Mouse (Mus musculus) limb, embryonic 10.5 days (tissue): Measurements from ENCODE around the gene Ptprt. TPM values are rescaled to one million over a fixed set of nuclear protein-coding genes. Genes with fewer than 3 reads are reported as not detected.

Source experiments
- DNase-seq: peaks from one replicate; pipeline ENCODE4 v3.0.0-alpha.2; 2017; ENCODE audit warnings: low spot score
- H3K27ac ChIP-seq: fragments of 300-500 bp; sonication (generic); 2 replicates; pipeline ENCODE4 v1.5.1; 2016; ENCODE audit warnings: mild to moderate bottlenecking
- H3K27me3 ChIP-seq: fragments of 300-500 bp; sonication (generic); 2 replicates; pipeline ENCODE4 v1.6.1; 2016; ENCODE audit warnings: low read depth, mild to moderate bottlenecking; ENCODE audit not compliant: poor library complexity, severe bottlenecking
- H3K36me3 ChIP-seq: fragments of 300-500 bp; sonication (generic); 2 replicates; pipeline ENCODE4 v1.6.1; 2016; ENCODE audit warnings: mild to moderate bottlenecking, moderate library complexity
- H3K4me1 ChIP-seq: fragments of 300-500 bp; sonication (generic); 2 replicates; pipeline ENCODE4 v1.6.1; 2016
- H3K4me3 ChIP-seq: fragments of 300-500 bp; sonication (generic); 2 replicates; pipeline ENCODE4 v1.5.1; 2016; ENCODE audit warnings: mild to moderate bottlenecking, moderate library complexity
- H3K9me3 ChIP-seq: fragments of 300-500 bp; sonication (generic); replicated peaks from 2 replicates; pipeline ENCODE4 v1.6.1; 2016; ENCODE audit warnings: mild to moderate bottlenecking
- WGBS: fragments of 180-500 bp; shearing (Covaris S2); methylation state at CpG from one replicate; pipeline ENCODE4 v1.1.7; 2016; 5-methylcytosine and 5-hydroxymethylcytosine counted together
- polyA plus RNA-seq: library from polyadenylated mRNA; unstranded; fragments of >200 nt; fragmentation: Nextera tagmentation; extraction: Ambion mirVana; gene quantifications from 2 replicates; pipeline ENCODE4 v1.2.1, GENCODE M21; 2016

Gene Ptprt
- polyA plus RNA-seq, 1 experiment from 2014 or later = 1.0 TPM

GRCm38 (mm10) chr2:162118041-162118440 lies 542.9 kb downstream of the Ptprt start:
- Histone ChIP-seq H3K27ac (no peak overlapping the region), H3K9me3 (no peaks in the 10 kb centered on the region), H3K36me3 (no peaks in the 10 kb centered on the region), H3K4me1 (no peaks in the 10 kb centered on the region), H3K27me3 (no peaks in the 10 kb centered on the region), H3K4me3 (no peak overlapping the region)
- 87% methylated on average over 2 of the region's 2 CpGs for WGBS
- no peak for DNase-seq

DNA sequence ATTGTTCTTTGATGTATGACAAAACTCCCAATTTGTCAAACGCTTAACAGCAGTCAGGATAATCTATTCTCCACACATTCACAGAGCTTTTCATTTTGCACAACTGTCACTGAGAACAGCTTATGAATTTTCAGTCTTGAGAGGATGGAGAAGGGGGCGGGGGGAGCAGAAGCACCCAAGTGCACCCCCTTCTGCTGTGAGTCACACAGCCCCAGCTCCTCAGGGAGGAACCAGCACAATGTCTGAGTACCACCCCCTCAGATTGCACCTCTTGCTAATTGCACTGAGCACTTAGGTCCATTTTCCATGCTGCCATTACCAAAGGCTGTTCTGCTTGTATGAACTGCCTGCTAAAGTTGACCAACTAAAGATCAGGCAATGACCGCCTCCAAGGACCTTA lies 578.6 kb downstream of the Ptprt start:
- H3K27ac ChIP-seq = no peak overlapping the region
- 86% methylated on average over 3 of the region's 3 CpGs for whole genome bisulfite sequencing
- 0 out of 2 replicates have a peak, but pooled peaks cover 3% of the 10 kb centered on the region for H3K4me1 ChIP-seq
- no peaks in the 10 kb centered on the region for H3K9me3 ChIP-seq
- no peaks in the 10 kb centered on the region for H3K36me3 ChIP-seq
- H3K27me3 ChIP-seq = no peaks in the 10 kb centered on the region
- no peak for DNase-seq
- no peak overlapping the region for H3K4me3 ChIP-seq

DNA sequence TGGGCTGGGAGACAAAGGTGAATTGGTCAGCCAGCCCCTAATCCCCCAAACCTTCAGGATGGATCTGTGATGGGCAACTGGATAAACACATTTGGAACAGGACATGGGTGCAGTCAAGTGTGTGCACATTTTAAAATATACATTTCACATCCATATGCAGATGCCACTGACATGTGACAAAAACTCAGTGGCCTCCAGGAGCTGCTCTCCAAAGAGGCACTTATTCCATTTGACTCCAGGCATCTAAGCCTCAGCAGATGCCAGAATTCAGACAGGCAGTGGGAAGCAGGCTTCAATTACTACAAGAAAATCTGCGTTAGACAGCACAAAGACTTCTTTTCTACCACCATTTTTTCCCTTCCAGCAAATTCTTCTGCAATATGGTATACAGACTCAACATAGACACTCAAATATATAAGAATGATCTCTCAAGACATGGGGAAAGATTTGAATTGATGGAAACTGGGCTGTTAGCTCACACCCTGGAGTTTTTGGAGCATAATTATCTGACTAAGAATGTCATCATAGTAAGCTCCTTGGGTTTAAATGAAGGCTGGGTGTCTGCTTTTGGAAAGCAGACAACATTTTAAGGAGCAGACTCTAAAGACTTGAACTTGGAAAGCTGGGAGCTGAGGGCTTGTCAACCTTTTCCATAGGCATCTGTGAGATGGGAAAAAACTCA lies 580.1 kb downstream of the Ptprt start:
- H3K4me1 ChIP-seq = 0 out of 2 replicates have a peak, but pooled peaks cover 3% of the 10 kb centered on the region
- H3K9me3 ChIP-seq = no peaks in the 10 kb centered on the region
- H3K27ac ChIP-seq = no peak overlapping the region
- no peaks in the 10 kb centered on the region for H3K27me3 ChIP-seq
- H3K4me3 ChIP-seq = no peak overlapping the region
- WGBS = 100% methylated on average over 1 of the region's 1 CpGs
- no peaks in the 10 kb centered on the region for H3K36me3 ChIP-seq
- DNase-seq = no peak

GRCm38 (mm10) chr2:162078571-162079280 lies 582.2 kb downstream of the Ptprt start:
- Histone ChIP-seq H3K27ac (no peak overlapping the region), H3K9me3 (no peaks in the 10 kb centered on the region), H3K27me3 (no peaks in the 10 kb centered on the region), H3K4me3 (no peak overlapping the region), H3K36me3 (no peaks in the 10 kb centered on the region), H3K4me1 (0 out of 2 replicates have a peak, but pooled peaks cover 3% of the 10 kb centered on the region)
- 95% methylated on average over 5 of the region's 5 CpGs for WGBS
- DNase-seq = no peak

DNA sequence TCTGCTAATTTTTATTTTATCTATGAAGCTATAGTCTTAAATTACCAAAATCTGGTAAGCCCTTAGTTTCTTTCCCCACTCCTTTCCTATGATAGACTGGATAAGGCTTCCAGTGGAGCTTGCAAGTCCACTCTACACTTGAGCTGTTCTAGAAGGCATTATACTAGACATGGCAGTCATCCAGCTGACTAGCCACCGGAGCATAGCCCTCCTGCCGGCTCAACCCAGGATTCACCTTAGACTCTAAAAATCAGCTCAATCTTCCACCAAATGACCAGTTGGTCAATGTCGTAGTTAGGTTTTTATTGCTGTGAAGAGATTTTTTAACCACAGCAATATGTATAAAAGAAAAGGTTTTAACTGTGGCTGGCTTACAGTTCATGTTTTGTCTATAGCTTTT lies 608.1 kb downstream of the Ptprt start:
- DNase-seq = no peak
- WGBS = 95% methylated on average over 3 of the region's 3 CpGs
- Histone ChIP-seq H3K4me1 (no peaks in the 10 kb centered on the region), H3K27me3 (no peaks in the 10 kb centered on the region), H3K36me3 (no peaks in the 10 kb centered on the region), H3K27ac (no peak overlapping the region), H3K9me3 (no peaks in the 10 kb centered on the region), H3K4me3 (no peak overlapping the region)

GRCm38 (mm10) chr2:162050198-162050597 lies 610.7 kb downstream of the Ptprt start:
- H3K36me3 ChIP-seq = no peaks in the 10 kb centered on the region
- no peak for DNase-seq
- no peaks in the 10 kb centered on the region for H3K9me3 ChIP-seq
- H3K27ac ChIP-seq = no peak overlapping the region
- H3K4me1 ChIP-seq = no peaks in the 10 kb centered on the region
- WGBS = 89% methylated on average over 4 of the region's 4 CpGs
- H3K4me3 ChIP-seq = no peak overlapping the region
- H3K27me3 ChIP-seq = no peaks in the 10 kb centered on the region

DNA sequence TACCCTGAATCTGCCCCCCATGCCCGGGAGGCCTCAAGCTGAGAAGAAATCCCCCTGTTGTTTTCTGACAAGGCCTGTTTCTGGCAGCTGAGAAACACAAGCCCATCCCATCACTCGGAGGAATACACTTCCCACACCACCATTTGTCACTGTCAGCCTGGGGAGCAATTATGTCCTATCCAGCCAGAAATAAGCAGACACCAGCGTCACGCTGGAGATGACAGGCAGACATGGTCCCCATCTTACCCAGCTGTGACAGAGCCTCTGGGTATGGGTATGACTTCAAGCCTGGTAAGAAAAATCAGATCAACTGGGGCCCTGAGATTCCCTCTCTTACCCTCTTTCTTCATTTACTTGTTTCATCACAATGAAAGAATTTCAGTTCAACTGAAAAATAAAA lies 625.3 kb downstream of the Ptprt start:
- H3K4me1 ChIP-seq = no peaks in the 10 kb centered on the region
- no peak overlapping the region for H3K4me3 ChIP-seq
- DNase-seq = no peak
- WGBS = 65% methylated on average over 4 of the region's 4 CpGs
- H3K36me3 ChIP-seq = no peaks in the 10 kb centered on the region
- H3K9me3 ChIP-seq = no peaks in the 10 kb centered on the region
- H3K27me3 ChIP-seq = no peaks in the 10 kb centered on the region
- no peak overlapping the region for H3K27ac ChIP-seq

DNA sequence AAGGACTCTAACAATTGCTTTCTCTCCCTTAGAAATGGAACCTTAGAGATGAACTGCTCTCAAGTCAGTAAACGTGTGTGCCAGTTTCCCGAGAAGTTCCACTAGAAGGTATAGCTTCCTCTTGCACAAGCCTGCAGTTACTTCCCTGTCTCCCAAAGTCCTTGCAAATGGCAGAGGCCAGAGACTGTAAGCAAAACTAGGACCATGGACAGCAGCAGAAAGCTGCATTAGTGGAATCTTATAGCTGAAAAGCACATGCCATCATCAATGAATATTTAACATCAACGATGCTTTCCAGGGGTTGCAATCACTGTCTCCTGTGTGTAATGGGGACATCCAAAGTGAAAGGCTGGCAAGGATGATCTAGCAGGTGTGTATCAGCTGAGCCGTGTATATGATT lies 629.3 kb downstream of the Ptprt start:
- Histone ChIP-seq H3K27ac (no peak overlapping the region), H3K4me3 (no peak overlapping the region), H3K27me3 (no peaks in the 10 kb centered on the region), H3K36me3 (no peaks in the 10 kb centered on the region), H3K9me3 (no peaks in the 10 kb centered on the region), H3K4me1 (no peaks in the 10 kb centered on the region)
- DNase-seq = peak; percentile 39
- WGBS = 78% methylated on average over 4 of the region's 4 CpGs

- no peaks in the 10 kb centered on the region for H3K27me3 ChIP-seq
- no peaks in the 10 kb centered on the region for H3K36me3 ChIP-seq
- H3K9me3 ChIP-seq = no peaks in the 10 kb centered on the region
- no peak overlapping the region for H3K27ac ChIP-seq
- no peak for DNase-seq
- WGBS = 70% methylated on average over 7 of the region's 7 CpGs
- no peaks in the 10 kb centered on the region for H3K4me1 ChIP-seq
- H3K4me3 ChIP-seq = no peak overlapping the region
Observed at GRCm38 (mm10) chr2:162001016-162001415, 659.9 kb downstream of the Ptprt start.

DNA sequence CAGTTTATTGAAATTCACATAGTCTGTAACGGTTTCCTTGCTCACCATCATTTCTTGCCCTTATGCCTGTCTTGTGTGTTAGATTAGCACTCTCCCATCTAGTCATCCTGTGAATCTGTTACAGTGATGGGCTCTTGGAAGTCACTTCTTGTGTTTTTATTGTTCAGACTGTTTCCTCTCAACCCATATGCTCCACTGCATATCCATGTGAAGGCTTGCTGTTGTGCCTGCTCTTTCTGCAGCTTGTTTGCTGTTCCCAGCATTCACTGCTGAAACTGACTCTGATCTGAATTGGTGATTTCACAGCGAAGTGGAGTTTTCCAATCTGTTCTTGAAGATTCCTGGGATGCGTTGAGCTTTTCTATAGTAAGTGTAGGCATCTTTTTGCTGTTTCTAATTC lies 678.6 kb downstream of the Ptprt start:
- 80% methylated on average over 3 of the region's 3 CpGs for WGBS
- no peak for DNase-seq
- H3K36me3 ChIP-seq = no peaks in the 10 kb centered on the region
- H3K27ac ChIP-seq = no peak overlapping the region
- H3K4me1 ChIP-seq = no peaks in the 10 kb centered on the region
- no peaks in the 10 kb centered on the region for H3K9me3 ChIP-seq
- no peak overlapping the region for H3K4me3 ChIP-seq
- H3K27me3 ChIP-seq = no peaks in the 10 kb centered on the region

DNA sequence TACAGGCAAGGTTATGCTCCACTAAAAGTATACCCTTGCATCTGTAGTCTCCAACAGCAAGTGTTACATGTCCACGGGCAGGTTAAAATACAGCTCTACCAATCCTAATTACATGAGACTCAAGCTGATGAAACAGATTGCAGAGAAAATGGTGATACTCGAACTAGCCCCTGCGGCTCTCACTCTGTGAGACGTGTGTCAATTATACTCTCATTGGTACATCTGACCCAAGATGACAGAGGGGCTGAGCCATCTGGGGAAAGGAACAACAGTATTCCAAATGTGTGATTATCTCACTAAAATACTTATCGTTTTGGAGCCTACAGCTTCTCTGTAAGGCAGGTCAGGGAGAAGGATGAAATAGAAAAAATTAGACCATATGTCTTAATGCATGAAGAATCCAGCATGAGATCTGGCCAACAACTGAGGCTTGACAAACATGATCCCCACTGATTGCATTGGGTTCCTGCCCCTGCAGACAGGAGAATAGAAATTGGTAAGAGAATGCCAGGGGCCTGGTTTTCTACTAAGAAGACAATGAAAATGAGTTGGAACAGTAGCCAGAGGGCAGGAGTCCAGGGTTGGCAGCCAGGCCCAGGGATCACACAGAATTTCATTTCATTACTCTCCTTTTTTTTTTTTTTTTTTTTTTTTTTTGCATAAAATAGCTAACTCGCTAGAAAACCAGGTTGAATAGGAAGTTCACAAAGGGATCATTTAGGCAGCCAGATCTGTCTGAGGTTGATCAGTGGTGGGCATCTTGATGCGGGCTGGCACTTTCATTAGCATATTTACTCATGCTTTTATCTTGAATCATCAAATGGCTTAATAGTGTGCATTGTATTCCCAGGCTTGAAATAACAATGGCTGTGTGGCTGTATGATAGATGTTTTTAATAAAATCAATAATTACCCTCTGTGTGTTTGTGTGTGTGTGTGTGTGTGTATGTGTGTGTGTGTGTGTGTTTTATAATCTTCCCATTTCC lies 699.5 kb downstream of the Ptprt start:
- H3K36me3 ChIP-seq = no peaks in the 10 kb centered on the region
- H3K4me3 ChIP-seq = no peak overlapping the region
- no peak for DNase-seq
- H3K9me3 ChIP-seq = no peaks in the 10 kb centered on the region
- WGBS = 86% methylated on average over 7 of the region's 7 CpGs
- no peaks in the 10 kb centered on the region for H3K27me3 ChIP-seq
- no peak overlapping the region for H3K27ac ChIP-seq
- H3K4me1 ChIP-seq = no peaks in the 10 kb centered on the region

- no peak overlapping the region for H3K27ac ChIP-seq
- WGBS = 93% methylated on average over 6 of the region's 6 CpGs
- no peaks in the 10 kb centered on the region for H3K9me3 ChIP-seq
- no peaks in the 10 kb centered on the region for H3K36me3 ChIP-seq
- no peak overlapping the region for H3K4me3 ChIP-seq
- DNase-seq = no peak
- no peaks in the 10 kb centered on the region for H3K4me1 ChIP-seq
- H3K27me3 ChIP-seq = no peaks in the 10 kb centered on the region
Observed at GRCm38 (mm10) chr2:161945424-161945823, 715.5 kb downstream of the Ptprt start.

GRCm38 (mm10) chr2:161944689-161945088 lies 716.3 kb downstream of the Ptprt start:
- WGBS = 87% methylated on average over 4 of the region's 4 CpGs
- DNase-seq = no peak
- H3K4me3 ChIP-seq = no peak overlapping the region
- no peaks in the 10 kb centered on the region for H3K4me1 ChIP-seq
- H3K36me3 ChIP-seq = no peaks in the 10 kb centered on the region
- no peak overlapping the region for H3K27ac ChIP-seq
- H3K9me3 ChIP-seq = no peaks in the 10 kb centered on the region
- H3K27me3 ChIP-seq = no peaks in the 10 kb centered on the region
